Mouse (Mus musculus): ENCODE data around the gene 4931414P19Rik.

GRCm38 (mm10) chr14:54623334-54623733 lies 17.5 kb upstream of the 4931414P19Rik start:
- TF ChIP-seq POLR2A (IDR thresholded peaks at IDR 0.05; ENCODE audit: control insufficient read depth, low read depth, low read length) (no peak), CTCF (IDR thresholded peaks at IDR 0.05; ENCODE audit: control insufficient read depth, insufficient read depth, insufficient replicate concordance, low read depth, low read length) (no peak)

All from testis, adult 2 months (tissue).